Mouse (Mus musculus) 416B (cell line): ENCODE data around the gene Izumo3.
"Not testable (repeated sequence)": the region's sequence is repeated elsewhere in the genome, so short reads cannot be mapped to it uniquely, and the experiment has no call there.

Source experiments
- DNase-seq: peaks from one replicate; pipeline ENCODE4 v3.0.0; 2011; ENCODE audit warnings: low read depth

Gene Izumo3

DNA sequence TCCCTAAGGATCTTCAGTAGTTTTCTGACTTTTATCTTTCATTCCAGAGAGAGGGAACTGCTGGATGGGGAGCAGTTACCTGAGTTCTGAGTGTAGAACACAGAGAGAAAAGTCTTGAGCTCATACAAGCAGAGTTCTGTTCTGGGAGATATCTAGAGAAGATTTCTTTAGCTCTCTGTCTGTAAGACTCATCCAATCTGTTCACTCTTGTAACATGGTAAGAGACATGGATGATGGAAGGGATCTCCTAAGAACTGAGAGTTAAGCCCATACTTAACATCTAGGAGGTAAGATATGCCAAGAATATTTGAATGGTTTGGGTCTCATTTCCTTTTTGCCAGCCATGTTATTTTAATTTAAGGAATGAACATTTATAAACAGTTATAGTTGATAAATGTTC lies at the start of gene Izumo3:
Gene Izumo3 (minus strand): TSS at position 101 of the 400 bp plus-strand sequence.
- DNase-seq: no peak

DNA sequence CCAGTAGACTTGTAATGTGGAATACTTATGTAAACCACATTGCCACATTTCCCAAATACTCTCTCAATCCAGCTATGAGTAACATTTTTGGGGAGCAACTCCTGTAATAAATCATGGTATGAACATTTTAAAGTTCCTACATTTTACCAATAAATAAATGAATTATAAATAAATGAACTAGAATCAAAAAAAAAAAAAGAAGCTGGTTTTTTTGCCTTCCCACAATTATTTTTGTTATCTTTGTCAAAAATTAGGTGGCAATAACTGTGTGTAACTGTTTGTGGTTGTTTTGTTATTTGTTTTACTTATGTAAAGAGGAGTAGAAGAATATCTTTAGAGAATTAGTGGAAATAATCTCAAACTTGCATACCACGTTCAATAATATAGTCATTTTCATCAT lies 44.6 kb upstream of the Izumo3 start, which contains the start of gene Gm12666:
Gene Gm12666 (minus strand): TSS at position 101 of the 400 bp plus-strand sequence.
- not testable (repeated sequence) for DNase-seq

DNA sequence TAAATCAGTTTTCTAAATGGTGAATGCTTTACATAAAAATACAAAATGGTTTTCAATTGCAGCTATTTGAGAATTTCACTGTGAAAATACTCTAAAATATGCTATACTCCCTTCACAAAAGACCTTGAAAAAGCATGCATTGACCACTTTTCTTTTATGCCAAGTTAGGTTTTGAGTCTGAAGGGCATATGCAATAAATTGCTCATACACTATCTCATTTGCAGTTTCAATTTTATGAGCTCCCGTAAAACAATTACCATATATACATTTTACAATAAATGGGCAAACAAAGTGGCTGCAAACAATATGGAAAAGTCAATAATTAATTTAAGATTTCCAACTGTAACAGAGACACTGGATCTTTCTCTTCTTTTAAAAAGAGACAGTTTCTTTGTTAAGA lies 5.6 kb upstream of the Izumo3 start:
- DNase-seq: no peak

DNA sequence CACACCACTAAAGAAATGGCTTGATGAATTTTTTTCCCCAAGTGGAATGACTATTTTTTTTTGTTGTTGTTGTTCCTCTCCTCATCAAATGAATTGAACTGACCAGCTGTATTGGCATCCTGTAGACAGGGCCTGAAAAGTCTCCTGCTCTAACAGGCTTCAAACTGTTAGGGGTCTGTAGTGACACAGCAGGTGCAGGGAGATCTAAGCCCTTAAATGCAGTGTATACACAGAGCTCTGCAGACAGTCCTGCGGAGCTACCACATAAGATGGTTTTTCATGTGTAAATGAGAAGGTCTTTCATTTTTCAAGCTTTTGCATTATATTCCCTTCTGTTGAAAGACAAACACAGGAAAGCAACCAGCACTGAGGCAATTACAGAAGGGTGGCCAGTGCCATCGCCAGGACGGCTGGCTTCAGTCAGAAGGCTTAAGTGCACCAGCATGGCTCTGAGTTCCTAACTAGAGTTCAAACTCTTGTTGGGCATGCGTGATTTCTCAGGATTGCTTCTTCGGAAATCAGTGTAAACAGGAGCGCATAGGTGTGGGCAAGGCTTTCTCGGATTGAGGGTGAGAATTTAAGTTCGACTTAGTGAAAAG lies 35.5 kb downstream of the Izumo3 start:
- no peak for DNase-seq

GRCm38 (mm10) chr4:92097386-92097785 lies 49.6 kb downstream of the Izumo3 start:
- DNase-seq: no peak

DNA sequence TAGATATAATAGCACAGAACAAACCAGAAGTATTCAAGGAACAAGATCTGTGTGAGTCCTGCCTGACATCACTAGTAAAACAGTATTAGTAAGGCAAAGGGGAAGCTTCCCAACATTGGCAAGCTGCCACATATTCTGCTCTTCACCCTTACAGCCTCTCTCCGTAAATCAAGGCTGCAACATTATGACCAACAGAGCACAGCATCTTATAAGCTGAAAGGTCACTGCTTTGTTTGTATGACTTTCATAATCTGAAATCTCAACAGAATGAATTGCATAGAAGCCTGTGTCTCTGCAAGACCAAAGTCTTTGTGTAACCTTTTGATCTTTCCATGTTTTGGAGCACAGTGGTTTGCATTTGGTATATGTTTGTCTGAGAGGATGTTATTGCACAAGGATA lies 51.1 kb downstream of the Izumo3 start:
- no peak for DNase-seq
